8 mouse cellular contexts compared by ENCODE assay signal in genomic region chr13:12256871-12257390, GRCm38 (mm10). TPM values are rescaled to one million over a fixed set of nuclear protein-coding genes. Genes with fewer than 3 reads are reported as not detected.
DNase-seq lines count a peak whose midpoint lies in the region; ATAC-seq lines count a peak whose summit lies in the region.

No protein-coding gene starts in this region.

- no peaks in the 10 kb centered on the region for H3K9me3 ChIP-seq in lung, embryonic 15.5 days
- H3K9me3 ChIP-seq in embryonic facial prominence, embryonic 11.5 days (replicated peaks; ENCODE audit: control insufficient read depth, low read length) = no peaks in the 10 kb centered on the region
- no peaks in the 10 kb centered on the region for H3K9me3 ChIP-seq in limb, embryonic 10.5 days (replicated peaks)

- no peak for DNase-seq in lung, postnatal 36 days
- peak; percentile 55 for DNase-seq in embryonic facial prominence, embryonic 11.5 days (ENCODE audit: low spot score)
- DNase-seq in limb, embryonic 10.5 days (ENCODE audit: low spot score) = no peak
- peak; percentile 6 for DNase-seq in retina, adult 2 months (ENCODE audit: low read depth, low spot score)
- no peak for DNase-seq in right cerebral cortex, postnatal 10 days (ENCODE audit: low spot score in 2 of 2)
- no peak for DNase-seq in layer of hippocampus, postnatal 25 days (ENCODE audit: extremely low spot score in 1 of 2, low spot score in 1 of 2)

- peak overlapping the region; percentile 92; the same call in 1 of the 2 replicates for H3K27ac ChIP-seq in lung, embryonic 15.5 days
- no peak overlapping the region for H3K27ac ChIP-seq in embryonic facial prominence, embryonic 11.5 days (replicated peaks; ENCODE audit: low read depth, low read length)
- H3K27ac ChIP-seq in limb, embryonic 10.5 days = peak overlapping the region; percentile 92

- H3K9ac ChIP-seq in lung, embryonic 15.5 days = peak overlapping the region; percentile 82
- H3K9ac ChIP-seq in embryonic facial prominence, embryonic 11.5 days (replicated peaks; ENCODE audit: low read length) = peak overlapping the region; percentile 78

- ATAC-seq in lung, embryonic 15.5 days (ENCODE audit: borderline replicate concordance, extremely low read depth, low FRiP score, low TSS enrichment) = no peak
- no peak for ATAC-seq in embryonic facial prominence, embryonic 11.5 days (replicated peaks; ENCODE audit: insufficient number of reproducible peaks, low FRiP score, low TSS enrichment, low read depth)
- no peak for ATAC-seq in activated CD4-positive, CD25-positive, alpha-beta regulatory T cell, adult 4 months

- peak overlapping the region; percentile 64 for H3K4me2 ChIP-seq in lung, embryonic 15.5 days
- peak overlapping the region; percentile 38 for H3K4me2 ChIP-seq in embryonic facial prominence, embryonic 11.5 days (ENCODE audit: low read depth, low read length)

- H3K4me1 ChIP-seq in lung, embryonic 15.5 days = peaks cover 9% of the 10 kb centered on the region
- H3K4me1 ChIP-seq in embryonic facial prominence, embryonic 11.5 days (ENCODE audit: control insufficient read depth, insufficient read depth, low read length) = no peaks in the 10 kb centered on the region
- H3K4me1 ChIP-seq in limb, embryonic 10.5 days = peaks cover 14% of the 10 kb centered on the region

- H3K4me3 ChIP-seq in lung, embryonic 15.5 days = peak overlapping the region; percentile 91
- H3K4me3 ChIP-seq in embryonic facial prominence, embryonic 11.5 days (ENCODE audit: low read depth, low read length) = peak overlapping the region; percentile 69
- H3K4me3 ChIP-seq in limb, embryonic 10.5 days = peak overlapping the region; percentile 82

- 14% methylated on average over 10 of the region's 10 CpGs for WGBS in lung, embryonic 15.5 days
- 15% methylated on average over 10 of the region's 10 CpGs for WGBS in embryonic facial prominence, embryonic 11.5 days
- WGBS in limb, embryonic 10.5 days = 20% methylated on average over 10 of the region's 10 CpGs

- H3K27me3 ChIP-seq in lung, embryonic 15.5 days = no peaks in the 10 kb centered on the region
- H3K27me3 ChIP-seq in embryonic facial prominence, embryonic 11.5 days (ENCODE audit: control insufficient read depth, insufficient read depth, low read length) = no peaks in the 10 kb centered on the region
- no peaks in the 10 kb centered on the region for H3K27me3 ChIP-seq in limb, embryonic 10.5 days (ENCODE audit: low read depth, poor library complexity, severe bottlenecking)

- H3K36me3 ChIP-seq in lung, embryonic 15.5 days = 0 out of 2 replicates have a peak, but pooled peaks cover 3% of the 10 kb centered on the region
- H3K36me3 ChIP-seq in embryonic facial prominence, embryonic 11.5 days (replicated peaks; ENCODE audit: control insufficient read depth, insufficient read depth, low read depth, low read length) = no peaks in the 10 kb centered on the region
- peaks cover 13% of the 10 kb centered on the region for H3K36me3 ChIP-seq in limb, embryonic 10.5 days

RNA-seq across cellular contexts. Expression of gene Mtr, which starts 1.0 kb away (rescaled TPM):
- 15.4 and 17.1 TPM in 2 replicates for polyA plus RNA-seq in lung, embryonic 15.5 days (2015; fragmentation: Nextera tagmentation; extraction: Ambion mirVana)
- 18.2 and 19.5 TPM in 2 replicates for polyA plus RNA-seq in embryonic facial prominence, embryonic 11.5 days (2014; fragmentation: Nextera tagmentation; extraction: Ambion mirVana)
- 19.2 and 26.7 TPM in 2 replicates for polyA plus RNA-seq in limb, embryonic 10.5 days (2016; fragmentation: Nextera tagmentation; extraction: Ambion mirVana)
- 10 to 100 TPM; 14.4 to 14.9 TPM for polyA plus RNA-seq in activated CD4-positive, CD25-positive, alpha-beta regulatory T cell, adult 4 months (2017; shearing (Covaris generic))
- total RNA-seq in layer of hippocampus, postnatal 25 days (2021) = 10 to 100 TPM; 16.7 to 17.3 TPM

Comparison
In these comparisons a context has a peak if more than half of its experiments do, and no peak if none do; other contexts are left out.
1. DNase-seq: peak in embryonic facial prominence, embryonic 11.5 days (single experiment) and retina, adult 2 months (single experiment); none in lung, postnatal 36 days (single experiment), limb, embryonic 10.5 days (single experiment), right cerebral cortex, postnatal 10 days (0 of 2) and layer of hippocampus, postnatal 25 days (0 of 2).
2. Peak in every context shown above with its lines, with median percentiles within 50 percentile points of each other: H3K4me3 ChIP-seq.